Mouse (Mus musculus) embryonic facial prominence, embryonic 11.5 days (tissue): ENCODE data around the gene Tlcd1. TPM values are rescaled to one million over a fixed set of nuclear protein-coding genes. Genes with fewer than 3 reads are reported as not detected.

Experiments
- ATAC-seq: fragments of 200-750 bp; cut with Nextera tagmentation; replicated peaks from 2 replicates; pipeline ENCODE4 v1.8.0; 2017; ENCODE audit warnings: low read depth; ENCODE audit not compliant: insufficient number of reproducible peaks, low FRiP score, low TSS enrichment
- DNase-seq: peaks from one replicate; pipeline ENCODE4 v3.0.0-alpha.2; 2015; ENCODE audit warnings: low spot score
- H3K27ac ChIP-seq: fragments of 300-500 bp; sonication (generic); replicated peaks from 2 replicates; pipeline ENCODE4 v1.5.1; 2014; ENCODE audit warnings: mild to moderate bottlenecking, low read depth, low read length, control low read depth
- H3K27me3 ChIP-seq: fragments of 300-500 bp; sonication (generic); 2 replicates; pipeline ENCODE4 v1.6.1; 2014; ENCODE audit warnings: mild to moderate bottlenecking, low read length, moderate library complexity, mixed read lengths; ENCODE audit not compliant: control insufficient read depth, insufficient read depth
- H3K36me3 ChIP-seq: fragments of 300-500 bp; sonication (generic); replicated peaks from 2 replicates; pipeline ENCODE4 v1.6.1; 2014; ENCODE audit warnings: low read depth, mild to moderate bottlenecking, low read length, moderate library complexity, mixed read lengths; ENCODE audit not compliant: control insufficient read depth, insufficient read depth
- H3K4me1 ChIP-seq: fragments of 300-500 bp; sonication (generic); 2 replicates; pipeline ENCODE4 v1.6.1; 2014; ENCODE audit warnings: low read length, mixed read lengths; ENCODE audit not compliant: control insufficient read depth, insufficient read depth
- H3K4me2 ChIP-seq: fragments of 300-500 bp; sonication (generic); 2 replicates; pipeline ENCODE4 v1.6.1; 2014; ENCODE audit warnings: low read depth, mild to moderate bottlenecking, control low read depth, low read length, moderate library complexity
- H3K4me3 ChIP-seq: fragments of 300-500 bp; sonication (generic); 2 replicates; pipeline ENCODE4 v1.5.1; 2014; ENCODE audit warnings: low read depth, low read length, control low read depth
- H3K9ac ChIP-seq: fragments of 300-500 bp; sonication (generic); replicated peaks from 2 replicates; pipeline ENCODE4 v1.6.1; 2014; ENCODE audit warnings: mild to moderate bottlenecking, control low read depth, low read length
- H3K9me3 ChIP-seq: fragments of 300-500 bp; sonication (generic); replicated peaks from 2 replicates; pipeline ENCODE4 v1.6.1; 2016; ENCODE audit warnings: mild to moderate bottlenecking, low read length, inconsistent platforms, mixed read lengths; ENCODE audit not compliant: control insufficient read depth
- WGBS: fragments of 180-500 bp; shearing (Covaris S2); extraction: QIAGEN DNeasy Blood & Tissue Kit; methylation state at CpG from one replicate; pipeline ENCODE4 v1.1.7; 2014; 5-methylcytosine and 5-hydroxymethylcytosine counted together
- polyA plus RNA-seq: library from polyadenylated mRNA; unstranded; fragments of >200 nt; fragmentation: Nextera tagmentation; extraction: Ambion mirVana; gene quantifications from 2 replicates; pipeline ENCODE4 v1.2.1, GENCODE M21; 2014

Tlcd1 gene
- polyA plus RNA-seq, 1 experiment from 2014 or later = 8.9 TPM

GRCm38 (mm10) chr11:78153778-78154177 is 22.7 kb upstream of the Tlcd1 start:
- peaks cover 15% of the 10 kb centered on the region for H3K36me3 ChIP-seq
- ATAC-seq = no peak

GRCm38 (mm10) chr11:78155674-78156073 is 20.8 kb upstream of the Tlcd1 start:
- H3K27me3 ChIP-seq = no peaks in the 10 kb centered on the region
- H3K36me3 ChIP-seq = peaks cover 21% of the 10 kb centered on the region
- 65% methylated on average over 5 of the region's 5 CpGs for WGBS
- H3K9me3 ChIP-seq = no peaks in the 10 kb centered on the region
- DNase-seq (no peak), ATAC-seq (no peak)
- H3K4me2 ChIP-seq = no peak overlapping the region
- no peak overlapping the region for H3K9ac ChIP-seq
- H3K4me3 ChIP-seq = no peak overlapping the region
- no peak overlapping the region for H3K27ac ChIP-seq
- no peaks in the 10 kb centered on the region; the same call in 1 of the 2 replicates for H3K4me1 ChIP-seq

More at GRCm38 (mm10) chr11:78153778-78154177, 22.7 kb upstream of the Tlcd1 start:
- Histone ChIP-seq H3K27me3 (no peaks in the 10 kb centered on the region), H3K9ac (no peak overlapping the region), H3K4me1 (no peaks in the 10 kb centered on the region; the same call in 1 of the 2 replicates), H3K27ac (no peak overlapping the region), H3K9me3 (no peaks in the 10 kb centered on the region), H3K4me2 (no peak overlapping the region), H3K4me3 (no peak overlapping the region)
- WGBS = 88% methylated on average over 13 of the region's 13 CpGs
- no peak for DNase-seq

- Histone ChIP-seq H3K9ac (no peak overlapping the region), H3K4me3 (no peak overlapping the region), H3K4me2 (no peak overlapping the region), H3K9me3 (no peaks in the 10 kb centered on the region), H3K27ac (no peak overlapping the region), H3K36me3 (peaks cover 20% of the 10 kb centered on the region), H3K4me1 (no peaks in the 10 kb centered on the region; the same call in 1 of the 2 replicates), H3K27me3 (no peaks in the 10 kb centered on the region)
- no peak for DNase-seq
- no peak for ATAC-seq
- 72% methylated on average over 6 of the region's 6 CpGs for WGBS
These were observed 20.3 kb upstream of the Tlcd1 start for GRCm38 (mm10) chr11:78156156-78156699.

GRCm38 (mm10) chr11:78159096-78159495 is 17.4 kb upstream of the Tlcd1 start:
- H3K27me3 ChIP-seq = no peaks in the 10 kb centered on the region
- H3K4me3 ChIP-seq = no peak overlapping the region
- H3K36me3 ChIP-seq = peaks cover 29% of the 10 kb centered on the region
- H3K4me2 ChIP-seq = no peak overlapping the region
- H3K4me1 ChIP-seq = peaks cover 6% of the 10 kb centered on the region
- H3K9me3 ChIP-seq = no peaks in the 10 kb centered on the region
- 26% methylated on average over 2 of the region's 2 CpGs for WGBS
- H3K9ac ChIP-seq = no peak overlapping the region
- ATAC-seq = no peak
- H3K27ac ChIP-seq = no peak overlapping the region
- peak; percentile 90 for DNase-seq

GRCm38 (mm10) chr11:78159557-78159956 is 17.0 kb upstream of the Tlcd1 start:
- H3K36me3 ChIP-seq = peaks cover 27% of the 10 kb centered on the region
- no peaks in the 10 kb centered on the region for H3K27me3 ChIP-seq
- no peak overlapping the region for H3K9ac ChIP-seq
- no peak overlapping the region for H3K27ac ChIP-seq
- DNase-seq (no peak), ATAC-seq (no peak)
- WGBS = 77% methylated on average over 7 of the region's 7 CpGs
- H3K4me2 ChIP-seq = no peak overlapping the region
- H3K9me3 ChIP-seq = no peaks in the 10 kb centered on the region
- no peak overlapping the region for H3K4me3 ChIP-seq
- H3K4me1 ChIP-seq = peaks cover 6% of the 10 kb centered on the region

GRCm38 (mm10) chr11:78160171-78160570 is 16.3 kb upstream of the Tlcd1 start:
- no peak overlapping the region for H3K4me3 ChIP-seq

GRCm38 (mm10) chr11:78160675-78161074 is 15.8 kb upstream of the Tlcd1 start:
- peaks cover 23% of the 10 kb centered on the region for H3K36me3 ChIP-seq
- no peak overlapping the region for H3K4me3 ChIP-seq
- H3K4me1 ChIP-seq = peaks cover 6% of the 10 kb centered on the region
- no peaks in the 10 kb centered on the region for H3K9me3 ChIP-seq
- no peaks in the 10 kb centered on the region for H3K27me3 ChIP-seq
- ATAC-seq (no peak), DNase-seq (no peak)
- H3K4me2 ChIP-seq = no peak overlapping the region
- no peak overlapping the region for H3K9ac ChIP-seq
- WGBS = 90% methylated on average over 3 of the region's 3 CpGs
- H3K27ac ChIP-seq = no peak overlapping the region

More at GRCm38 (mm10) chr11:78160171-78160570, 16.3 kb upstream of the Tlcd1 start:
- DNase-seq (no peak), ATAC-seq (no peak)
- Histone ChIP-seq H3K4me2 (no peak overlapping the region), H3K4me1 (peaks cover 6% of the 10 kb centered on the region), H3K27me3 (no peaks in the 10 kb centered on the region), H3K27ac (no peak overlapping the region), H3K9me3 (no peaks in the 10 kb centered on the region), H3K9ac (no peak overlapping the region), H3K36me3 (peaks cover 23% of the 10 kb centered on the region)
- 87% methylated on average over 18 of the region's 18 CpGs for WGBS

- Histone ChIP-seq H3K27ac (no peak overlapping the region), H3K4me1 (peaks cover 8% of the 10 kb centered on the region), H3K9me3 (no peaks in the 10 kb centered on the region), H3K36me3 (peaks cover 23% of the 10 kb centered on the region), H3K27me3 (no peaks in the 10 kb centered on the region), H3K9ac (no peak overlapping the region), H3K4me3 (no peak overlapping the region), H3K4me2 (no peak overlapping the region)
- WGBS = 89% methylated on average over 14 of the region's 14 CpGs
- ATAC-seq (no peak), DNase-seq (no peak)
These were observed 15.3 kb upstream of the Tlcd1 start for GRCm38 (mm10) chr11:78161169-78161568.
